Mouse (Mus musculus) testis, postnatal 10 days (tissue): ENCODE results near the gene Pheta1.

ENCODE experiments used
- DNase-seq: peaks from one replicate; pipeline ENCODE4 v3.0.0; 2021; ENCODE audit warnings: low spot score

Gene Pheta1

GRCm38 (mm10) chr5:121889819-121890362 lies 41.1 kb downstream of the Pheta1 start:
- no peak for DNase-seq

DNA sequence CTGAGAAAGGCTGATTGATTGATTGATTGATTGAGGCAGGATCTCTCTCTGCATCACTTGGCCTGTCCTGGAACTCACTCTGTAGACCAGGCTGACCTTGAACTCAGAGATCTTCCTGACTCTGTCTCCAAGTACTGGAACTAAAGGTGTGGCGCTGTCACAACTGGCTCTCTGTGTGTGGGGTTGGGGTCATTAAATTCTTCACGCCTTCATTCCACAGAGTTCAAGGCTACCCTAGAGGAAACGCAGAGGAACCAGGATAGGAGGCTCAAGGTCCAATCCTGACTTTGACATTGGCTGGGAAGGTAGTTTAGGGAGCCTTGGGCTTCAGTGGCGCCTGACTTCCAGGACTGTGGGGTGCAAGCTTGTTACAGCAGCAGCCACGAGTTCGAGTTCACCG lies 42.1 kb downstream of the Pheta1 start:
- DNase-seq: no peak

- DNase-seq: no peak
Observed at GRCm38 (mm10) chr5:121892281-121892680, 43.5 kb downstream of the Pheta1 start.

DNA sequence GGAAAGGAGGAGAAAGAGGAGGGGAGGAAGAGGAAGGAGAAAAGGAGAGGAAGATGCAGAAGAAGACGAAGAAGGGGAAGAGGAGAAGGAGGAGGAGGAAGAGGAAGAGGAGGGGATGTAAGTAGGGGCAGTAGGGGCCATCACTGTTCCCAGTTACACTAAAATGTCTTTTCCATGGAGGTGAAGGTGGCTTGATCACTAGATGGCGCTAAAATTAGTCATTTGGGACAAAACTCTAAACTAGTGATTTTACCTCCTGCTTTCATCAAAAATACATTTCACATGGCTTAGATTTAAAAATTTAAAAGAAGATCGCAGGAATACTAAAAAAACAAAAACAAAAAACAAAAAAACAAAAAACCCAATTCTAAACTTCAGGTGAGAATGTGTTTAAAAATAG lies 44.8 kb downstream of the Pheta1 start:
- no peak for DNase-seq

GRCm38 (mm10) chr5:121894647-121895046 lies 45.9 kb downstream of the Pheta1 start:
- no peak for DNase-seq

- DNase-seq: no peak
Observed at GRCm38 (mm10) chr5:121895117-121895756, 46.5 kb downstream of the Pheta1 start.

DNA sequence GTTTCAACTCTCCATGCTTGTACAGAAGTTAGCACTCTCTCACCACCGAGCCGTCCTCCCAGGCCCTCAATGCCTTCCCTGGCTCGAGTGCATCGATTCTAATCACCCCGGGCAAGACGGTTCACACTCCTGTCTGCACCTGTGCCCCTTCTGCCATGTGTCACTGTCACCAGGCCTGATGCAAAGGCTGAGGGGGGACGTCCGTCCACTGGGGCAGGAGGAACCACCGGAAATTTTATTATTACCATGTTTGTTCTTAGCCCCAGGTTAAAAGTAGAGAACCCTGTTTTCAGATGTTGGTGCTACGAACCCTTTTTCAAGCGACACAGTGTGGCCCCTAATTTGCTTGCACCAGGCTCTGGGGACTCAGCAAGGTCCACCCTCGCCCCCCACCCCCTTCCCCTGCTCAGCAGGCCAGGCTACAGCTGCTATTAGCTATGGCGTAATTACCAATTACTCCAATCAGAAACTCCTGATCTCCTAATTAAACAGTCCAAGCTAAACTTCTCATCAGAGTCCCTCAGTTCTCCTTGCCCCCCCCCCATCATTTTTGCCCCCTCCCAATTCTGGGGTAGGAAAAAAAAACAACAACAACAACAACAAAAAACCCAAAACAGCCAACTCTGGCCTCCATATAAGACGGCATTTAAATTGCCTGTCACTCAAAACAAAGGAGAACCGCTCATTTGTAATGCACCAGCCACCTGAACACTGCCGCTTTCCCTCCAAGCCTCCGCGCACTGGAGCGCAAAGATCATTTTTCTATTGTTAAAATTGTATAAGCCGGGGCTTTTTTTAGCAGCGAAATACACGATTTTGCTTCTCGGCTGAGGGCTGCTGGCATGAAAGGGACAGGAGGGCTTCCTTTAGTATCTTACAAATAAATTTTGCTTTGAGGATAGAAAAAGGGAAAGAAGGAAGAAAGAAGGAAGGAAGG lies 54.3 kb downstream of the Pheta1 start:
- DNase-seq: no peak
